Mouse (Mus musculus): ENCODE data around the gene Serp1. TPM values are rescaled to one million over a fixed set of nuclear protein-coding genes. Genes with fewer than 3 reads are reported as not detected.
"Not testable (repeated sequence)": the region's sequence is repeated elsewhere in the genome, so short reads cannot be mapped to it uniquely, and the experiment has no call there.

The Serp1 gene
- polyA plus RNA-seq, 1 experiment from 2014 or later, result 140 TPM

- no peak overlapping the region for H3K4me3 ChIP-seq (ENCODE audit: low read depth, low read length)
- no peak overlapping the region for H3K4me2 ChIP-seq (ENCODE audit: low read depth, low read length, severe bottlenecking)
- no peaks in the 10 kb centered on the region for H3K27me3 ChIP-seq (ENCODE audit: control insufficient read depth, insufficient read depth, low read length)
- no peak overlapping the region for H3K27ac ChIP-seq (ENCODE audit: low read depth, low read length)
- no peaks in the 10 kb centered on the region for H3K4me1 ChIP-seq (replicated peaks; ENCODE audit: control insufficient read depth, insufficient read depth, low read length)
- H3K9me3 ChIP-seq (ENCODE audit: control insufficient read depth, low read length), result no peaks in the 10 kb centered on the region
- no peak overlapping the region for H3K9ac ChIP-seq (ENCODE audit: low read length)
- WGBS, result 71% methylated on average over 2 of the region's 2 CpGs
- ATAC-seq (replicated peaks; ENCODE audit: low FRiP score) (no peak), DNase-seq (ENCODE audit: low spot score) (no peak)
- H3K36me3 ChIP-seq (ENCODE audit: control insufficient read depth, insufficient read depth, low read length), result no peaks in the 10 kb centered on the region
These were observed 23.7 kb downstream of the Serp1 start for GRCm38 (mm10) chr3:58501961-58502360.

DNA sequence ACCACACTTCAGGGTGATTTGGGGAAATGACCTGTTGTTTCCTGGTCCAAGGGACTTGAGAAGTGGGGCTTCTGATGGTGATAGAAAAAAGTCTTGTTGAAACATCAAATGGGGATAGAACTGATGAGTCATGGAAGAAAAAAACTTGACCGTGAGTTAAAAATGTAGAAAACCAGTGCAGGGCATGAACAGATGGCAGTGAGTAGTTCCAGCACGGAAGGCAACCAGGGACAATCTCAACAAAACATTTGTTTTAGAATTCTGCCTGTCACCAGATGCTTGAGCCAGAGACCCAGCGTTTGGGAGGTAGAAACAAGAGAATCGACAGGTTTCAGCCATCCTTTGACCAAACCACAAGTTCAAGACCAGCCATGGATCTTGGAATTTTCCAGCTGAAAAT, 32.1 kb downstream of the Serp1 start:
- no peak for ATAC-seq (replicated peaks; ENCODE audit: low FRiP score)
- Histone ChIP-seq H3K27me3 (ENCODE audit: control insufficient read depth, insufficient read depth, low read length) (no peaks in the 10 kb centered on the region), H3K4me1 (replicated peaks; ENCODE audit: control insufficient read depth, insufficient read depth, low read length) (no peaks in the 10 kb centered on the region), H3K4me3 (ENCODE audit: low read depth, low read length) (no peak overlapping the region), H3K4me2 (ENCODE audit: low read depth, low read length, severe bottlenecking) (no peak overlapping the region), H3K27ac (ENCODE audit: low read depth, low read length) (no peak overlapping the region), H3K9ac (ENCODE audit: low read length) (no peak overlapping the region), H3K9me3 (ENCODE audit: control insufficient read depth, low read length) (no peaks in the 10 kb centered on the region), H3K36me3 (ENCODE audit: control insufficient read depth, insufficient read depth, low read length) (no peaks in the 10 kb centered on the region)
- WGBS, result 88% methylated on average over 4 of the region's 4 CpGs
- no peak for DNase-seq (ENCODE audit: low spot score)

- H3K4me3 ChIP-seq (ENCODE audit: low read depth, low read length), result no peak overlapping the region
- H3K9ac ChIP-seq (ENCODE audit: low read length), result no peak overlapping the region
- no peaks in the 10 kb centered on the region for H3K4me1 ChIP-seq (replicated peaks; ENCODE audit: control insufficient read depth, insufficient read depth, low read length)
- no peaks in the 10 kb centered on the region for H3K36me3 ChIP-seq (ENCODE audit: control insufficient read depth, insufficient read depth, low read length)
- 79% methylated on average over 7 of the region's 7 CpGs for WGBS
- ATAC-seq (replicated peaks; ENCODE audit: low FRiP score), result no peak
- no peak overlapping the region for H3K4me2 ChIP-seq (ENCODE audit: low read depth, low read length, severe bottlenecking)
- H3K9me3 ChIP-seq (ENCODE audit: control insufficient read depth, low read length), result no peaks in the 10 kb centered on the region
- H3K27me3 ChIP-seq (ENCODE audit: control insufficient read depth, insufficient read depth, low read length), result no peaks in the 10 kb centered on the region
- no peak overlapping the region for H3K27ac ChIP-seq (ENCODE audit: low read depth, low read length)
- no peak for DNase-seq (ENCODE audit: low spot score)
These were observed 34.9 kb downstream of the Serp1 start for GRCm38 (mm10) chr3:58490787-58491186.

- no peak for DNase-seq (ENCODE audit: low spot score)
- Histone ChIP-seq H3K9ac (ENCODE audit: low read length) (no peak overlapping the region), H3K4me3 (ENCODE audit: low read depth, low read length) (no peak overlapping the region), H3K4me2 (ENCODE audit: low read depth, low read length, severe bottlenecking) (no peak overlapping the region), H3K36me3 (ENCODE audit: control insufficient read depth, insufficient read depth, low read length) (no peaks in the 10 kb centered on the region), H3K27ac (ENCODE audit: low read depth, low read length) (no peak overlapping the region), H3K27me3 (ENCODE audit: control insufficient read depth, insufficient read depth, low read length) (no peaks in the 10 kb centered on the region), H3K9me3 (ENCODE audit: control insufficient read depth, low read length) (no peaks in the 10 kb centered on the region), H3K4me1 (replicated peaks; ENCODE audit: control insufficient read depth, insufficient read depth, low read length) (no peaks in the 10 kb centered on the region)
- ATAC-seq (replicated peaks; ENCODE audit: low FRiP score), result no peak
- 81% methylated on average over 7 of the region's 8 CpGs for WGBS
These were observed 37.5 kb downstream of the Serp1 start for GRCm38 (mm10) chr3:58487999-58488775.

- WGBS, result 75% methylated on average over 3 of the region's 3 CpGs
- H3K4me2 ChIP-seq (ENCODE audit: low read depth, low read length, severe bottlenecking), result no peak overlapping the region
- no peak for ATAC-seq (replicated peaks; ENCODE audit: low FRiP score)
These were observed 38.6 kb downstream of the Serp1 start for GRCm38 (mm10) chr3:58487121-58487520.

GRCm38 (mm10) chr3:58485883-58486282, 39.8 kb downstream of the Serp1 start:
- WGBS, result 76% methylated on average over 7 of the region's 7 CpGs
- no peak overlapping the region for H3K27ac ChIP-seq (ENCODE audit: low read depth, low read length)
- no peak overlapping the region for H3K4me3 ChIP-seq (ENCODE audit: low read depth, low read length)
- no peak overlapping the region for H3K4me2 ChIP-seq (ENCODE audit: low read depth, low read length, severe bottlenecking)
- no peak overlapping the region for H3K9ac ChIP-seq (ENCODE audit: low read length)
- ATAC-seq (replicated peaks; ENCODE audit: low FRiP score) (no peak), DNase-seq (ENCODE audit: low spot score) (no peak)
- H3K4me1 ChIP-seq (replicated peaks; ENCODE audit: control insufficient read depth, insufficient read depth, low read length), result no peaks in the 10 kb centered on the region
- no peaks in the 10 kb centered on the region for H3K9me3 ChIP-seq (ENCODE audit: control insufficient read depth, low read length)
- H3K36me3 ChIP-seq (ENCODE audit: control insufficient read depth, insufficient read depth, low read length), result no peaks in the 10 kb centered on the region
- no peaks in the 10 kb centered on the region for H3K27me3 ChIP-seq (ENCODE audit: control insufficient read depth, insufficient read depth, low read length)

More at GRCm38 (mm10) chr3:58487121-58487520, 38.6 kb downstream of the Serp1 start:
- no peak for DNase-seq (ENCODE audit: low spot score)
- H3K27me3 ChIP-seq (ENCODE audit: control insufficient read depth, insufficient read depth, low read length), result no peaks in the 10 kb centered on the region
- H3K36me3 ChIP-seq (ENCODE audit: control insufficient read depth, insufficient read depth, low read length), result no peaks in the 10 kb centered on the region
- H3K9me3 ChIP-seq (ENCODE audit: control insufficient read depth, low read length), result no peaks in the 10 kb centered on the region
- no peak overlapping the region for H3K27ac ChIP-seq (ENCODE audit: low read depth, low read length)
- no peak overlapping the region for H3K4me3 ChIP-seq (ENCODE audit: low read depth, low read length)
- no peak overlapping the region for H3K9ac ChIP-seq (ENCODE audit: low read length)
- H3K4me1 ChIP-seq (replicated peaks; ENCODE audit: control insufficient read depth, insufficient read depth, low read length), result no peaks in the 10 kb centered on the region

DNA sequence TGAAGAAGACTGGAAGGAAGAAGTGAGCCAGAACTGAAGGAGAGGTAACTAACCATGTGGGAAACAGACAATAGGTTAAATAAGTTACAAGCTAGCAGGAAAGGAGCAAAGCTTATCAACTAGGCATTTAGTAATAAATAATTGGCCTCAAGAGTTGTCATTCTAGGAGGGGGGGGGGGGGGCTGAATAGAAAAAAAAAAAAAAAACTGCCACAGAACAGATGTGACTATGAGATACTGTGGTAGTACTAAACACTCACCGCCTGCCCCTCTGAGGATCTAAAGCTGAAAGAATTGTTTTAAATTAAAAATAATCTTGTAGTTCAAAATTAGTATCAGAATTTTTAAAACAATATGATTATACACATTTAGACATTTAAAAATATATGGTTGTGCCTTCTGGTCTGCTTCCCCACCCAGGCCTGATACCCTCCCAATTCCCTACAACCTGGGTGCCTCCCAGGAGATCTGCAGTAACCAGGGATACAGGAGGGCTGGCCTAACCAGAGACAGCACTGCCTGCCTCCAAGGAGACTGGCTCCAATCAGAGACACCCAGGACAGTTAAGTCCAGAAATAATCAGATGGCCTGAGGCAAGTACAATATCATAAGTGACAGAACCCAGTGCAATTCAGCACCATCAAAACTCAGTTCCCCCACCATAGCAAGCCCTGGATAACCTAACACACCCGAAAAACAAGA, 46.8 kb downstream of the Serp1 start:
- H3K9ac ChIP-seq (ENCODE audit: low read length), result no peak overlapping the region
- no peaks in the 10 kb centered on the region for H3K4me1 ChIP-seq (replicated peaks; ENCODE audit: control insufficient read depth, insufficient read depth, low read length)
- ATAC-seq (replicated peaks; ENCODE audit: low FRiP score) (no peak), DNase-seq (ENCODE audit: low spot score) (no peak)
- H3K27ac ChIP-seq (ENCODE audit: low read depth, low read length), result no peak overlapping the region
- WGBS, result 92% methylated on average over 2 of the region's 2 CpGs
- H3K4me3 ChIP-seq (ENCODE audit: low read depth, low read length), result no peak overlapping the region
- H3K27me3 ChIP-seq (ENCODE audit: control insufficient read depth, insufficient read depth, low read length), result no peaks in the 10 kb centered on the region
- no peaks in the 10 kb centered on the region for H3K9me3 ChIP-seq (ENCODE audit: control insufficient read depth, low read length)
- no peaks in the 10 kb centered on the region for H3K36me3 ChIP-seq (ENCODE audit: control insufficient read depth, insufficient read depth, low read length)
- no peak overlapping the region for H3K4me2 ChIP-seq (ENCODE audit: low read depth, low read length, severe bottlenecking)

DNA sequence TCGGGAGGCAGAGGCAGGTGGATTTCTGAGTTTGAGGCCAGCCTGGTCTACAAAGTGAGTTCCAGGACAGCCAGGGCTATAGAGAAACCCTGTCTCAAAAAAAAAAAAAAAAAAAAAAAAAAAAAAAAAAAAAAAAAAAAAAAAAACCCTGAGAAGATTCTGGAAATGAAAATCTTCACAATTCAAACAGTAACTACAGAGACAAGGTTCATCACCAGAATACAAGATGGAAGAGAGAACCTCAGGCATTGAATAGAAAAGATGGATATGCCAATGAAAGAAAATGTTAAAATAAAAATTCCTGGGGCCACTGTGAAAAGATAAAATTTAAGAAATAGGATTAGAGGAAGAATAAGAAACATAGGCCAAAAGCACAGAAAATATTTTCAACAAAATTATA, 50.4 kb downstream of the Serp1 start:
- DNase-seq (ENCODE audit: low spot score); H3K4me3 ChIP-seq (ENCODE audit: low read depth, low read length); ATAC-seq (replicated peaks; ENCODE audit: low FRiP score); H3K36me3 ChIP-seq (ENCODE audit: control insufficient read depth, insufficient read depth, low read length); H3K4me1 ChIP-seq (replicated peaks; ENCODE audit: control insufficient read depth, insufficient read depth, low read length); H3K9me3 ChIP-seq (ENCODE audit: control insufficient read depth, low read length); H3K27me3 ChIP-seq (ENCODE audit: control insufficient read depth, insufficient read depth, low read length); H3K9ac ChIP-seq (ENCODE audit: low read length); H3K27ac ChIP-seq (ENCODE audit: low read depth, low read length); H3K4me2 ChIP-seq (ENCODE audit: low read depth, low read length, severe bottlenecking): not testable (repeated sequence)
- 92% methylated on average over 1 of the region's 1 CpGs for whole genome bisulfite sequencing

All from forebrain, embryonic 11.5 days (tissue).